Mouse (Mus musculus): ENCODE data around the gene Ehd1. TPM values are rescaled to one million over a fixed set of nuclear protein-coding genes. Genes with fewer than 3 reads are reported as not detected.
A peak's percentile ranks its signal among the peaks of the same experiment; 100 is the strongest.

Ehd1 gene
- polyA plus RNA-seq, 1 experiment from 2014 or later: 70.0 TPM

DNA sequence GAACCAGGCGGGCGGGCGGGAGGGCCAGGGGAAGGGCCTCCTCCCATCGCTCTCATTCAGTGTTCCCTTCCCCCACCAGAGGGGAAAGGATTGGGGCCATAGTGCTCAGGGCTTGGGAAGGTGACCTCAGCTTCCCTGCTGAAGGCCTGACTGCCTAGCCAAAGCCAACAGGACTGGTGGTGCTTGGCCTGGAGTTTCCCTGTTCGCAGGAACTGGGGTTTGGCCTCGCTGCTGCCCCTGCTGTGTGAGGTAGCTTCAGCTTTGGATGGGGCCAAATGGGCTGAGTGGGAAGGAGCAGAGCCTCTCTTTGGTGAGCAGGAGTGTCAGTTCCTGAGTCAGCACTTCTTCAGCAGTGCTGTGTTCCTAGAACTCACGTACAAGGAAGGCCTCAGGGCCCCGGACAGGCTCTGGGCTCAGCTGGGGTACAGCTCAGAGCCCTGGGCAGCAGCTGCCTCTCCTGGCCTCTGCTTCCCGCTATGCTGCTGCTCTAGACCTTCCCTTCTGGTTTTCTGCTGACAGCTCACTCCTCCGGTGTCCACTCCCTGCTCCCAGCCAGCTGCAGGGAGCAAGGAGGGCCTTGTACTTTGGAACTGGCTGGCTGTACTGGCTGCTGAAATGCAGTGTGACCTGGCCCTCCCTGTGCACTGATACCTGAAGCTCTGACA, 14.7 kb downstream of the Ehd1 start:
- 58% methylated on average over 10 of the region's 10 CpGs for WGBS
- H3K9me3 ChIP-seq: no peaks in the 10 kb centered on the region
- peaks cover 63% of the 10 kb centered on the region for H3K4me1 ChIP-seq
- peak overlapping the region; percentile 14; the same call in 1 of the 2 replicates for H3K4me3 ChIP-seq
- ATAC-seq (ENCODE audit: extremely low read depth, insufficient number of reproducible peaks, low FRiP score, low TSS enrichment): peak; percentile 40; the same call in 1 of the 2 replicates
- H3K4me2 ChIP-seq: peak overlapping the region; percentile 43
- H3K9ac ChIP-seq: peak overlapping the region; percentile 66
- peak overlapping the region; percentile 70 for H3K27ac ChIP-seq (replicated peaks)
- peaks cover 73% of the 10 kb centered on the region for H3K36me3 ChIP-seq
- H3K27me3 ChIP-seq (replicated peaks): no peaks in the 10 kb centered on the region

DNA sequence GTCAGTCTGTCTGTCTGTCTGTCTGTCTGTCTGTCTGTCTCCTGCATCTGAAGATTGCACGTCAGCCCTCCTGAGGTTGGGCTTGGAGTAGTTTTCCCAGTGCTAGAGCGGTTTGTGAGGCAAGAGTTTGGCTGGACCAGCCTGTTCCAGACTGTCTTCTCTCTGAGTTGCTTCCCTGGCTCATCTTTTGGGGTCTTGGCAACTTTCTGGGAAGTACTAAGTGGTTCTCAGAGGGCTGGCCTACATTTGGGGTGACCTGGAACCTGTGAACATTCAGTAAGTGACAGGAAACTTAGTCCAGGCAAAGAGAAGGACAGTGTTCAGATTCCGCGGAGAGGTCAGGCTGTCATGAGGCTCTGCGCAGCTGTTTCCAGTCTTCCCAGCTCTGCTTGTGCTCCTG, 15.7 kb downstream of the Ehd1 start:
- no peak overlapping the region for H3K27ac ChIP-seq (replicated peaks)
- H3K4me1 ChIP-seq: peaks cover 53% of the 10 kb centered on the region
- no peak overlapping the region for H3K4me3 ChIP-seq
- no peaks in the 10 kb centered on the region for H3K9me3 ChIP-seq
- H3K36me3 ChIP-seq: peaks cover 74% of the 10 kb centered on the region
- ATAC-seq (ENCODE audit: extremely low read depth, insufficient number of reproducible peaks, low FRiP score, low TSS enrichment): no peak
- H3K4me2 ChIP-seq: no peak overlapping the region
- 83% methylated on average over 5 of the region's 5 CpGs for WGBS
- no peaks in the 10 kb centered on the region for H3K27me3 ChIP-seq (replicated peaks)
- H3K9ac ChIP-seq: no peak overlapping the region

DNA sequence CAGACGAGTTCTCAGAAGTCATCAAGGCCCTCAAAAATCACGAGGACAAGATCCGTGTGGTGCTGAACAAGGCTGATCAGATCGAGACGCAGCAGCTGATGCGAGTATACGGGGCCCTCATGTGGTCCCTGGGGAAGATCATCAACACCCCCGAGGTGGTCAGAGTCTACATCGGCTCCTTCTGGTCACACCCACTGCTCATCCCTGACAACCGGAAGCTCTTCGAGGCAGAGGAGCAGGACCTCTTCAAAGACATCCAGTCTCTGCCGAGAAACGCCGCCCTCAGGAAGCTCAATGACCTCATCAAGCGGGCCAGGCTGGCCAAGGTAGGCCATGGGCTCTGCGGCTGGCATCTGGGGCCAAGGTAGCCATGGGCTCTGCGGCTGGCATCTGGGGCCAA, 17.8 kb downstream of the Ehd1 start:
- H3K4me1 ChIP-seq: peaks cover 42% of the 10 kb centered on the region
- H3K9ac ChIP-seq: no peak overlapping the region
- H3K4me2 ChIP-seq: no peak overlapping the region
- H3K4me3 ChIP-seq: no peak overlapping the region
- H3K36me3 ChIP-seq: peaks cover 82% of the 10 kb centered on the region
- H3K27ac ChIP-seq (replicated peaks): no peak overlapping the region
- no peaks in the 10 kb centered on the region for H3K9me3 ChIP-seq
- no peak for ATAC-seq (ENCODE audit: extremely low read depth, insufficient number of reproducible peaks, low FRiP score, low TSS enrichment)
- 85% methylated on average over 17 of the region's 17 CpGs for WGBS
- no peaks in the 10 kb centered on the region for H3K27me3 ChIP-seq (replicated peaks)

DNA sequence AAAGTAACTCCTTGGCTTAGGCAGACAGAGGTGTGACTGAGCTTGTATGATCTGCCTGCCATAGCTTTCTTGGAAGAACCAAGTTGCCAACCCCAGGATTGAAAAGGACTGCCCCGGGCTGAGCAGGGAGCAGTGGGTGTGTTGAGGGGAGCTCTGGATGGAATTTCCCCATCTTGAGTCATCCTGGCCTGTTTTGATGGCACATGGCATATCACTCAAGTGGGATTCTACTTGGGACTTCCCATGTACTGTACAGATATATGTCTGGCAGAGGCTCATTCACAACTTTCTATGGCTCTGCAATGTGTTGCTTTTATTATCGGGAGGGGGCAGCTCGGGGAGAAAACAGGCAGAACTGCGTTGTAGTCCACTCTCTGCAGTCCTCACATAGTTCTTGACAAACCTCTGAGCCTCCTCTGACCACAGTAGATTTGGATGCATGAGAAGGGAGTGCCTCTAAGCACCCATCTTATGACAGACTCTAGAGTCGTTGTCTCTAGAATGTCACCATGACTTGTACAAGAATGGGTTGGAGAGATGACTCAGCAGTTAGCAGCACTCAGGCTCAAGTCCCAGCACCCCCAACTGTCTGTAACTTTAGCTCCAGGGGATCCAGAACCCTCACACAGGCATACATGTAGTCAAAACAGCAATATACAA, 20.2 kb downstream of the Ehd1 start:
- no peaks in the 10 kb centered on the region for H3K9me3 ChIP-seq
- H3K4me3 ChIP-seq: no peak overlapping the region
- no peaks in the 10 kb centered on the region for H3K27me3 ChIP-seq (replicated peaks)
- H3K27ac ChIP-seq (replicated peaks): peak overlapping the region; percentile 59
- peaks cover 36% of the 10 kb centered on the region for H3K4me1 ChIP-seq
- H3K4me2 ChIP-seq: no peak overlapping the region
- H3K9ac ChIP-seq: no peak overlapping the region
- peaks cover 76% of the 10 kb centered on the region for H3K36me3 ChIP-seq
- ATAC-seq (ENCODE audit: extremely low read depth, insufficient number of reproducible peaks, low FRiP score, low TSS enrichment): peak; percentile 54
- 76% methylated on average over 5 of the region's 5 CpGs for WGBS

DNA sequence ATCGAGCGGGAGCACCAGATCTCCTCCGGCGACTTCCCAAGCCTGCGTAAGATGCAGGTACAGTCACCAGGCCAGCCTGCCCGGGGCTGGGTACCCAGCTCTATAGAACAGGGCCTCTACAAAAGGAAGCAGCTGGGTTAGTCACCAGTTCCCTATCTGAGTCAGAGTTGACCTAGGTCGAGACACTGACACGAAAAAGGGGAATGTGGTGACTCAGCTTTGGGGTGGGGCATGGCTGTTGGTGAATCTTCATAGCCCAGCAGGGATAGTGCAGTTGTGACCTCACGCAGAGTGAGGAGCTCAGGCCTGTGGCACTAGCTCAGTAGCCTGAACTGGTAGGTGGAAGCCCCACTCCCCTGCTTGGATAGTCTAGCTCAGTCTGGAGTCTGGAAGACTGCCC, 21.1 kb downstream of the Ehd1 start:
- no peak overlapping the region for H3K9ac ChIP-seq

DNA sequence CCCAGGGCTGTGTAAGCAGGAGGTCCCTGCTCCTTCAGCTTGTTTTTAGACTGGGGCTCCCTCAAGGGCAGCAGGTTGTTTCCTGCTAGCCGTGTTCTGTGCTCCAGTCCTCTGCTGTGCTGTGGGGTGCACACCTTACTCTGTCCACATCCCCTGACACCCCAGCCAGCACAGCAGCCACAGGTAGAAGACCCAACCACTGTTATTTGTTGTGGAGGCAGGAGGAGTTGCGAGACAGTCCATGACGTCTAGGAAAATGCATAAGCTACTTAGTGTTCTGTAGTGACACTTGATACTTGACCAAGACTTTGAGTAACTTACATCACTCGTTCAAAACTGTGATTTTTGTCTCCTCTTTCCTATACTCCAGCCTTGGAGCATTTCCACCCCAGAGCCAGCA, 22.5 kb downstream of the Ehd1 start:
- Histone ChIP-seq H3K4me2 (peak overlapping the region; percentile 47), H3K9ac (no peak overlapping the region), H3K27ac (replicated peaks) (peak overlapping the region; percentile 70), H3K4me3 (no peak overlapping the region), H3K27me3 (replicated peaks) (no peaks in the 10 kb centered on the region), H3K36me3 (peaks cover 63% of the 10 kb centered on the region), H3K4me1 (peaks cover 50% of the 10 kb centered on the region), H3K9me3 (no peaks in the 10 kb centered on the region)
- 76% methylated on average over 4 of the region's 4 CpGs for WGBS
- no peak for ATAC-seq (ENCODE audit: extremely low read depth, insufficient number of reproducible peaks, low FRiP score, low TSS enrichment)

More for the DNA sequence above, 21.1 kb downstream of the Ehd1 start:
- Histone ChIP-seq H3K4me1 (peaks cover 36% of the 10 kb centered on the region), H3K27me3 (replicated peaks) (no peaks in the 10 kb centered on the region), H3K4me3 (no peak overlapping the region), H3K36me3 (peaks cover 72% of the 10 kb centered on the region), H3K9me3 (no peaks in the 10 kb centered on the region), H3K27ac (replicated peaks) (peak overlapping the region; percentile 59), H3K4me2 (peak overlapping the region; percentile 47)
- peak; percentile 73 for ATAC-seq (ENCODE audit: extremely low read depth, insufficient number of reproducible peaks, low FRiP score, low TSS enrichment)
- WGBS: 76% methylated on average over 9 of the region's 9 CpGs

DNA sequence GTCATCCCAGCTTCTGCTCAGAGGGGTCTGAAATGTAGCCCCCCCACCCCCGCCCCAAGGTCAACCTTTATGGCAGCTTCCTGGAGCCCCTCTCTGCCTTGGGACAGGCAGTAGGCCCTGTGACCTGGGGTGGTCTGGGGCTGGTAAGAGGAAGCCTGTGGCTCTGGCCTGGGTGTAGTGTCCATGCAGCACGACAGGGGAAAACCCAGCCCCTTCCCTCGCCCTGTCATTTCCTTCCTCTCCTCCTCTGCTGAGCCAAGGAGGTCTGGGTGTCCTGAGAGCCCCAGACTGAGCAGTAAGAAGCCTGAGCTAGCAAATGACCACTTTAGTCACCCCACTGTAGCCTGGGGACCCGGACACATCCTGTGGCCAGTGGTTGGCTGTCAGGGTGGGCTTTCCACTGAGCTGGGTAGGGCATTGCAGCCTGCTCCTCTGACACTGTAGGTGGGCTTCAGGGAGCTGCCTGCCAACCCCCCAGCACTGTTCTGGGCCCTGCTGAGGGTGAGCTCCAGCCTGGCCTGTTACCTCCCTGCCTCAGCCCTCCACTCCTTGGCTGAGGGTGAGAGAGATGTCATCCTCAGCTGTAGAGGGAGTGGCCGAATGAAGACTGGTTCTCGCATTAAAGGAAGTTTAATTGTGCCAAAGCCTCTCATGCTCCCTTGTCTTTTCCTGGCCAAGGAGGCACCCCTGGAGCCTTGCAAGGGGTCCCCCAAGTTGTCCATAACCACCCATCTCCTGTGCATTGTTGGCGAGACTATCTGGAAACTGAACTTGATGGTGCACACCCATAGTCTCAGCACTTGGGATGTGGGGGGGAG, 23.1 kb downstream of the Ehd1 start:
- Histone ChIP-seq H3K27ac (replicated peaks) (peak overlapping the region; percentile 70), H3K27me3 (replicated peaks) (no peaks in the 10 kb centered on the region), H3K36me3 (peaks cover 56% of the 10 kb centered on the region), H3K4me1 (peaks cover 56% of the 10 kb centered on the region), H3K4me2 (peak overlapping the region; percentile 47), H3K4me3 (no peak overlapping the region), H3K9me3 (no peaks in the 10 kb centered on the region), H3K9ac (peak overlapping the region; percentile 37; the same call in 1 of the 2 replicates)
- WGBS: 71% methylated on average over 7 of the region's 7 CpGs
- ATAC-seq (ENCODE audit: extremely low read depth, insufficient number of reproducible peaks, low FRiP score, low TSS enrichment): no peak

DNA sequence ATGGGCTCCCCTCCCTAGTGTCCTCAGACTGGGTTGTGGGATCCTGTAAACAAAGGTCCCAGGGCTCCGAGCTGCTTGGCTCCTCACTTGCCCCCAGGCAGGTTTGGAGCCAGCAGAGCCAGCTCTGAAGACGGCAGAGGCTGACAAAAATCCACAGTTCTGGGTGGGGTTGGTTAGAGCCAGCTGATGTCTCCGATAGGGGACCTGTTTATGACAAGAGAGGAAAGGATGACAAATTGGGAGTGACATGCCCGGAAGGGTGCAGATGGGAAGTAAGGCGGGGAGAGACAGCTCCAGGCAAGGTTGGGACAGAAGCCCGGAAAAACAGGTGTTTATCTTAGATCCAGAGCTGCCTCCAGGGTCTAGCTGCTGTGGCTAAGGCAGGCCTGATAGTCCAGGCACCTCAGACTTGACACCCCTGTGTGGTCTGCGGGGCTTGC, 23.9 kb downstream of the Ehd1 start:
- H3K4me2 ChIP-seq: peak overlapping the region; percentile 47

DNA sequence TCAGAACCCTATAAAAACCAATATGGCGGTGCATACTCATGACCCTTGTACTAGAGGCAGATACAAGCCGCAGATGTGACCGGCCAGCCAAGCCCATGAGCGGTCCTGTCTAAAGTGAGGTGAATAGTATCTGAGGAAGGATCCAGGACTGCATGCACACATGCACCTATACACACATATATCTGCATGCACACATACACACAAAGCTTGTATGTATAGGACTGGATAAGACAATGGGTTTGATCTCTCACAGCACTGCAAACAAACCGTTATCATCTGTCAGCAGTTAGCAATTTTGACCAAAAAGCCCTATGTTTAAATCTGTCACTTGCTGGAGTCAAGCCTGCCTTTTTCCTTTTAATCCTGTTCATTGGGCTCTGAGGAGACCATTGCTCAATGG, 25.6 kb downstream of the Ehd1 start:
- Histone ChIP-seq H3K36me3 (peaks cover 31% of the 10 kb centered on the region), H3K27me3 (replicated peaks) (no peaks in the 10 kb centered on the region), H3K27ac (replicated peaks) (no peak overlapping the region), H3K4me1 (peaks cover 62% of the 10 kb centered on the region), H3K4me3 (no peak overlapping the region), H3K9me3 (no peaks in the 10 kb centered on the region), H3K4me2 (no peak overlapping the region), H3K9ac (no peak overlapping the region)
- 86% methylated on average over 5 of the region's 5 CpGs for WGBS
- no peak for ATAC-seq (ENCODE audit: extremely low read depth, insufficient number of reproducible peaks, low FRiP score, low TSS enrichment)

More for the DNA sequence above, 23.9 kb downstream of the Ehd1 start:
- WGBS: 51% methylated on average over 7 of the region's 7 CpGs
- Histone ChIP-seq H3K4me3 (no peak overlapping the region), H3K9me3 (no peaks in the 10 kb centered on the region), H3K9ac (0 out of 2 replicates have a peak overlapping the region, but pooled peaks have one; percentile 15), H3K27ac (replicated peaks) (peak overlapping the region; percentile 70), H3K27me3 (replicated peaks) (no peaks in the 10 kb centered on the region), H3K36me3 (peaks cover 48% of the 10 kb centered on the region), H3K4me1 (peaks cover 53% of the 10 kb centered on the region)
- no peak for ATAC-seq (ENCODE audit: extremely low read depth, insufficient number of reproducible peaks, low FRiP score, low TSS enrichment)

DNA sequence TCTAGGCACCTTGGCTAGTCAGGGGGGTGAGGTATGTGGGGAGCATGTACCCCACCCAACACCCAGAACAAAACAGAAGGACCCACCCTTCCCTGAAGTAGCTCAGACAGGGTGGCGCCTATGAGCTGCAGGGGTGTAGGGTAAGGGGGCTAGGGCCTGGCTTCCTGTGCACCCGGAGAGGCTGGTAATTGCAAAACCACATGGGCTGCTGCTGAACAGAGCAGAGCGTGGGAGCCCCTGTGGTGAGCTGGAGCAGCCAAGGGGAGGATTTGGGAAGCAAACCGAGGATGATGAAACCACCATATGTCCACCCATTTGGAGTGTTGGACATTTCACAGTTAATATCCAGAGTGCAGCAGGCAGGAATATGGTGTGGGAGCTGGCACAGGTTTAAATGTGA, 26.0 kb downstream of the Ehd1 start:
- WGBS: 42% methylated on average over 4 of the region's 4 CpGs
- Histone ChIP-seq H3K9me3 (no peaks in the 10 kb centered on the region), H3K4me1 (peaks cover 67% of the 10 kb centered on the region), H3K4me3 (no peak overlapping the region), H3K27ac (replicated peaks) (no peak overlapping the region), H3K9ac (peak overlapping the region; percentile 16; the same call in 1 of the 2 replicates), H3K4me2 (no peak overlapping the region), H3K27me3 (replicated peaks) (no peaks in the 10 kb centered on the region), H3K36me3 (peaks cover 27% of the 10 kb centered on the region)
- no peak for ATAC-seq (ENCODE audit: extremely low read depth, insufficient number of reproducible peaks, low FRiP score, low TSS enrichment)

DNA sequence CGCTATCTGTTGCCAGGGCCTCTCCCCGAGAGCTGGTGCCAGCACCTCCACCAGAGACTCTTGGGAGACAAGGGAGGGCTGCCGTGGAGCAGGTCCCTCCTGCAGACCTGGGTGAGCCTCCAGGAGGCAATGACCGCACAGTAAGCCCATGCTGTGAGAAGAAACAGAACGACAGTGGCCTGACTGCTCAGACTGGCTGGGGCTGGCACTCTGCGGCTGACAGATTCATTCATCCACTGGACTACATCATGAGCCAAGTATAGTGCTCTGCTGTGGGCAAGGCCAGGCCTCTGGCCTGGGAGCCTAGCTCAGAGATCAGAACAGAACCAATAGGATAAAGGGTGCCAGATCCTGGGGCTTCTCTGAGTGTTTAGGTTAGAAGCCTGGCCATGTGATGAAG, 27.3 kb downstream of the Ehd1 start:
- H3K4me2 ChIP-seq: no peak overlapping the region
- peaks cover 14% of the 10 kb centered on the region for H3K36me3 ChIP-seq
- 54% methylated on average over 6 of the region's 6 CpGs for WGBS
- H3K9ac ChIP-seq: peak overlapping the region; percentile 51
- H3K27ac ChIP-seq (replicated peaks): 0 out of 2 replicates have a peak overlapping the region, but pooled peaks have one; percentile 1
- no peak overlapping the region for H3K4me3 ChIP-seq
- no peaks in the 10 kb centered on the region for H3K9me3 ChIP-seq
- peaks cover 64% of the 10 kb centered on the region for H3K4me1 ChIP-seq
- H3K27me3 ChIP-seq (replicated peaks): no peaks in the 10 kb centered on the region
- ATAC-seq (ENCODE audit: extremely low read depth, insufficient number of reproducible peaks, low FRiP score, low TSS enrichment): no peak

Data from heart, embryonic 13.5 days (tissue).